Comparison of ENCODE assay signal across 9 mouse cellular contexts in the genomic region with DNA sequence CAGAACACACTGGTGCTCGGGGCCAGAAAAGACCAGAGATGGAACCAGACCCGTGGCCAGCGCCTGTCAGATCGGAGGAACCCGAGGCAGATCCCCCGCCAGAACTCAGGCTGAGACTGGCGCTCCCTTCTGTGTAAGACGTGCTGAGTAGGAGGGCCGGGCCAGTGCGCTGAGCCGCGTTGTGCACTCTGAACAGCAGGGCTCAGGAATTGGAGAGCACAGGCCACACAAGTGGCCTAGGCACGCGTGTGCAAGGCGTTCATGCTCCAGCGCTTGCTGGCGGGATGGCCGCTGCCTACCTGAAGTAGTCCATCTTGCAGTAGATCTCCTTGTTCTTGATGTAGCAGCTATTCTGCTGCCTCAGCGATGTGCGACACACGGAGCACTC. TPM values are rescaled to one million over a fixed set of nuclear protein-coding genes. Genes with fewer than 3 reads are reported as not detected.
A peak's percentile ranks its signal among the peaks of the same experiment; 100 is the strongest.
DNase-seq lines count a peak whose midpoint lies in the region; ATAC-seq lines count a peak whose summit lies in the region.
"Had no signal": no experiment of that assay in that cellular context is flagged by ENCODE, and none has a peak within 500 bp of the region (broad histone marks: within the 10 kb centered on the region; RNA-seq: fewer than 3 reads in every experiment).

No protein-coding gene starts in this region.

- H3K4me2 ChIP-seq in hindbrain, embryonic 16.5 days (ENCODE audit: low read length) = peak overlapping the region; percentile 25

- H3K27ac ChIP-seq in hindbrain, embryonic 16.5 days (ENCODE audit: low read depth, low read length) = no peak overlapping the region

- H3K27me3 ChIP-seq in hindbrain, embryonic 16.5 days (replicated peaks; ENCODE audit: control insufficient read depth, insufficient read depth, low read length) = peaks cover 77% of the 10 kb centered on the region

- under 1% methylated on average over 21 of the region's 21 CpGs for WGBS in hindbrain, embryonic 16.5 days

- H3K4me3 ChIP-seq in hindbrain, embryonic 16.5 days (ENCODE audit: low read length) = peak overlapping the region; percentile 10

- H3K4me1 ChIP-seq in hindbrain, embryonic 16.5 days (ENCODE audit: control insufficient read depth, insufficient read depth, low read depth, low read length) = peaks cover 31% of the 10 kb centered on the region

- H3K36me3 ChIP-seq in hindbrain, embryonic 16.5 days (ENCODE audit: control insufficient read depth, insufficient read depth, low read length) = no peaks in the 10 kb centered on the region

- no peaks in the 10 kb centered on the region for H3K9me3 ChIP-seq in hindbrain, embryonic 16.5 days (ENCODE audit: control insufficient read depth, low read length)

- intact Hi-C loops in left cerebral cortex, postnatal 4 days (cut with DNase I) = no loop called here

- ATAC-seq in hindbrain, embryonic 16.5 days = no peak

- peak; percentile 68 for DNase-seq in embryo, embryonic 10 days (ENCODE audit: low spot score)
- DNase-seq in embryo, embryonic 10.5 days (ENCODE audit: low spot score) = no peak
- DNase-seq in embryo, embryonic 9.5 days (ENCODE audit: extremely low spot score) = peak; percentile 60
- DNase-seq in lung, postnatal 4 days = peak; percentile 32 to 39
- no peak for DNase-seq in left cerebral cortex, postnatal 4 days
- no peak for DNase-seq in right cerebral cortex, postnatal 14 days
- no peak for DNase-seq in urinary bladder, postnatal 10 days (ENCODE audit: low spot score)

- H3K9ac ChIP-seq in hindbrain, embryonic 16.5 days (ENCODE audit: low read depth, low read length) = no peak overlapping the region

RNA-seq across cellular contexts. Expression of gene Lhx6, which starts 2.7 kb away (rescaled TPM):
- polyA plus RNA-seq in hindbrain, embryonic 16.5 days (2015; fragmentation: Nextera tagmentation; extraction: Ambion mirVana) = 0.48 and 3.4 TPM in 2 replicates
- 10 to 100 TPM; 53.3 to 53.7 TPM for total RNA-seq in left cerebral cortex, postnatal 4 days (2021)

RNA-seq across cellular contexts. Expression of gene Mrrf, which starts 33.6 kb away (rescaled TPM):
- polyA plus RNA-seq in hindbrain, embryonic 16.5 days (2015; fragmentation: Nextera tagmentation; extraction: Ambion mirVana) = 26.6 and 26.7 TPM in 2 replicates
- 10 to 100 TPM; 12.9 to 21.4 TPM for total RNA-seq in left cerebral cortex, postnatal 4 days (2021)

RNA-seq across cellular contexts. Expression of gene Rbm18, which starts 34.0 kb away (rescaled TPM):
- polyA plus RNA-seq in hindbrain, embryonic 16.5 days (2015; fragmentation: Nextera tagmentation; extraction: Ambion mirVana) = 114 and 117 TPM in 2 replicates
- total RNA-seq in left cerebral cortex, postnatal 4 days (2021) = 10 to 100 TPM; 48.1 to 52.6 TPM

RNA-seq across cellular contexts. Expression of gene Morn5, which starts 53.3 kb away (rescaled TPM):
- 4.1 and 4.6 TPM in 2 replicates for polyA plus RNA-seq in hindbrain, embryonic 16.5 days (2015; fragmentation: Nextera tagmentation; extraction: Ambion mirVana)
- total RNA-seq in left cerebral cortex, postnatal 4 days (2021) = 1 to 10 TPM; 1.4 to 3.2 TPM
- polyA plus RNA-seq: spleen, adult 2 months had no signal

RNA-seq across cellular contexts. Expression of gene Ndufa8, which starts 53.3 kb away (rescaled TPM):
- polyA plus RNA-seq in hindbrain, embryonic 16.5 days (2015; fragmentation: Nextera tagmentation; extraction: Ambion mirVana) = 346 and 375 TPM in 2 replicates
- 100 to 1,000 TPM; 136 to 151 TPM for total RNA-seq in left cerebral cortex, postnatal 4 days (2021)

Comparison
In these comparisons a context has a peak if more than half of its experiments do, and no peak if none do; other contexts are left out.
1. DNase-seq: peak in embryo, embryonic 10 days (single experiment), embryo, embryonic 9.5 days (single experiment) and lung, postnatal 4 days (2 of 2); none in embryo, embryonic 10.5 days (single experiment), left cerebral cortex, postnatal 4 days (single experiment), right cerebral cortex, postnatal 14 days (single experiment) and urinary bladder, postnatal 10 days (single experiment).